Mouse (Mus musculus): ENCODE data around the gene Olfr644.

GRCm38 (mm10) chr7:104085365-104085764 lies 13.7 kb upstream of the Olfr644 start, which contains the start of gene Olfr645:
- TF ChIP-seq CTCF (conservative IDR thresholded peaks at IDR 0.05; ENCODE audit: low read length) = no peak
- no peak for TF ChIP-seq POU5F1 (IDR thresholded peaks at IDR 0.05; ENCODE audit: borderline replicate concordance, low read length)
